ENCODE assay signal across 10 mouse cellular contexts in the genomic region with DNA sequence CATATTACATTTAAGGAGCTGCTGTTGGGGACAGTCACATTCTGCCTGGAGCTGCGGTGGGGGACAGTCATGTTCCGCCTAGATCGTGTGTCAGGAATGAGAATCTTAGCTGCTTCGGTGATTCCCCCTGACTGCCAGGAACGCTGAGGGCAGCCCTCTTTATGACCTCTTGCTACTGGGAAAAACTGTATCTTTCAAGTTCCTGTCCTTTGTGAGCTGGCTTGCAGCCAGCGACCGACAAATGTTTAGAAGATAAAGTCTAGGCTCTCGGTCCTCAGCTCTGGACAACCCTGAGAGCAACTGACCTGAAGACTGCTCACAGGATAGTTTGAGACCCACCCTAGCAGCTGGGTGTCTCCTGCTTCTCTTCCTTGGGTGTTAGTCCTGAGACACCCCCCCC. TPM values are rescaled to one million over a fixed set of nuclear protein-coding genes. Genes with fewer than 3 reads are reported as not detected.
DNase-seq lines count a peak whose midpoint lies in the region; ATAC-seq and TF ChIP-seq lines count a peak whose summit lies in the region.
"Had no signal": no experiment of that assay in that cellular context is flagged by ENCODE, and none has a peak within 500 bp of the region (broad histone marks: within the 10 kb centered on the region; RNA-seq: fewer than 3 reads in every experiment).

No protein-coding gene starts in this region.

- peaks cover 7% of the 10 kb centered on the region; the same call in 1 of the 2 replicates for H3K4me1 ChIP-seq in intestine, embryonic 14.5 days (replicated peaks; ENCODE audit: control insufficient read depth, insufficient read depth, low read length)
- no peaks in the 10 kb centered on the region for H3K4me1 ChIP-seq in intestine, postnatal 0 days (replicated peaks; ENCODE audit: control insufficient read depth, insufficient read depth, low read length)
- peaks cover 4% of the 10 kb centered on the region; the same call in 1 of the 2 replicates for H3K4me1 ChIP-seq in stomach, embryonic 16.5 days (ENCODE audit: control insufficient read depth, insufficient read depth, low read length)
- no peaks in the 10 kb centered on the region for H3K4me1 ChIP-seq in stomach, postnatal 0 days (replicated peaks; ENCODE audit: control insufficient read depth, insufficient read depth)
- H3K4me1 ChIP-seq in liver, embryonic 11.5 days (replicated peaks; ENCODE audit: control insufficient read depth, insufficient read depth, low read length): peaks cover 17% of the 10 kb centered on the region
- H3K4me1 ChIP-seq in cerebellum, adult 2 months (ENCODE audit: control insufficient read depth, insufficient read depth, low read length): no peaks in the 10 kb centered on the region
- H3K4me1 ChIP-seq: hindbrain, embryonic 12.5 days had no signal

- no peak for ATAC-seq in intestine, embryonic 14.5 days (replicated peaks; ENCODE audit: low FRiP score, low TSS enrichment, low read depth)
- no peak for ATAC-seq in intestine, postnatal 0 days
- ATAC-seq in stomach, embryonic 16.5 days (ENCODE audit: insufficient read depth, low FRiP score): no peak
- no peak for ATAC-seq in stomach, postnatal 0 days (ENCODE audit: low FRiP score, low TSS enrichment)
- ATAC-seq in liver, embryonic 11.5 days (replicated peaks; ENCODE audit: low FRiP score): no peak

- WGBS in intestine, embryonic 14.5 days: 10% methylated on average over 8 of the region's 8 CpGs
- WGBS in intestine, postnatal 0 days: 9% methylated on average over 8 of the region's 8 CpGs
- WGBS in stomach, embryonic 16.5 days: 18% methylated on average over 8 of the region's 8 CpGs
- 21% methylated on average over 8 of the region's 8 CpGs for WGBS in stomach, postnatal 0 days
- WGBS in liver, embryonic 11.5 days: 28% methylated on average over 8 of the region's 8 CpGs
- 32% methylated on average over 8 of the region's 8 CpGs for WGBS in cerebellum, adult 2 months

- no peaks in the 10 kb centered on the region for H3K9me3 ChIP-seq in intestine, embryonic 14.5 days (ENCODE audit: control insufficient read depth, low read length)
- no peaks in the 10 kb centered on the region for H3K9me3 ChIP-seq in intestine, postnatal 0 days (ENCODE audit: control insufficient read depth)
- H3K9me3 ChIP-seq in stomach, embryonic 16.5 days (replicated peaks; ENCODE audit: control insufficient read depth, low read length): 0 out of 2 replicates have a peak, but pooled peaks cover 2% of the 10 kb centered on the region
- H3K9me3 ChIP-seq in stomach, postnatal 0 days (ENCODE audit: control insufficient read depth, low read length): no peaks in the 10 kb centered on the region
- H3K9me3 ChIP-seq in liver, embryonic 11.5 days (ENCODE audit: control insufficient read depth, low read length): no peaks in the 10 kb centered on the region

- H3K27me3 ChIP-seq in intestine, embryonic 14.5 days (replicated peaks; ENCODE audit: control insufficient read depth, insufficient read depth, low read length): no peaks in the 10 kb centered on the region
- no peaks in the 10 kb centered on the region for H3K27me3 ChIP-seq in intestine, postnatal 0 days (replicated peaks; ENCODE audit: control insufficient read depth, insufficient read depth, low read length)
- no peaks in the 10 kb centered on the region for H3K27me3 ChIP-seq in stomach, embryonic 16.5 days (ENCODE audit: control insufficient read depth, insufficient read depth, low read length)
- H3K27me3 ChIP-seq in stomach, postnatal 0 days (ENCODE audit: control insufficient read depth, insufficient read depth, low read length): no peaks in the 10 kb centered on the region
- H3K27me3 ChIP-seq in liver, embryonic 11.5 days (replicated peaks; ENCODE audit: control insufficient read depth, insufficient read depth, low read length): no peaks in the 10 kb centered on the region
- H3K27me3 ChIP-seq in cerebellum, adult 2 months (ENCODE audit: control insufficient read depth, insufficient read depth, low read length): no peaks in the 10 kb centered on the region
- H3K27me3 ChIP-seq: hindbrain, embryonic 12.5 days had no signal

- TF ChIP-seq EP300 in stomach, postnatal 0 days (optimal IDR thresholded peaks at IDR 0.05): no peak

- no peak overlapping the region for H3K27ac ChIP-seq in intestine, embryonic 14.5 days (ENCODE audit: low read depth)
- no peak overlapping the region for H3K27ac ChIP-seq in intestine, postnatal 0 days (ENCODE audit: low read depth, low read length)
- H3K27ac ChIP-seq in stomach, embryonic 16.5 days (ENCODE audit: low read length): no peak overlapping the region
- no peak overlapping the region for H3K27ac ChIP-seq in stomach, postnatal 0 days (replicated peaks)
- no peak overlapping the region for H3K27ac ChIP-seq in liver, embryonic 11.5 days (ENCODE audit: low read depth, low read length)
- no peak overlapping the region for H3K27ac ChIP-seq in cerebellum, adult 2 months (ENCODE audit: insufficient read depth, low read length)
- H3K27ac ChIP-seq: forebrain, embryonic 10.5 days; hindbrain, embryonic 12.5 days had no signal

- H3K9ac ChIP-seq in intestine, embryonic 14.5 days (ENCODE audit: low read length): no peak overlapping the region
- no peak overlapping the region for H3K9ac ChIP-seq in intestine, postnatal 0 days (ENCODE audit: low read depth, low read length)
- no peak overlapping the region; the same call in 1 of the 2 replicates for H3K9ac ChIP-seq in stomach, embryonic 16.5 days (ENCODE audit: low read length)
- no peak overlapping the region for H3K9ac ChIP-seq in stomach, postnatal 0 days (ENCODE audit: low read length)
- H3K9ac ChIP-seq in liver, embryonic 11.5 days (ENCODE audit: low read depth, low read length): no peak overlapping the region
- H3K9ac ChIP-seq: hindbrain, embryonic 12.5 days had no signal

- no peaks in the 10 kb centered on the region for H3K36me3 ChIP-seq in intestine, embryonic 14.5 days (ENCODE audit: control insufficient read depth, insufficient read depth, low read length)
- no peaks in the 10 kb centered on the region for H3K36me3 ChIP-seq in intestine, postnatal 0 days (ENCODE audit: control insufficient read depth, insufficient read depth)
- H3K36me3 ChIP-seq in stomach, embryonic 16.5 days (ENCODE audit: control insufficient read depth, insufficient read depth, low read length): no peaks in the 10 kb centered on the region
- H3K36me3 ChIP-seq in stomach, postnatal 0 days (ENCODE audit: control insufficient read depth, insufficient read depth, low read length): no peaks in the 10 kb centered on the region
- no peaks in the 10 kb centered on the region for H3K36me3 ChIP-seq in liver, embryonic 11.5 days (ENCODE audit: control insufficient read depth, insufficient read depth, low read length)
- H3K36me3 ChIP-seq: forebrain, embryonic 10.5 days; hindbrain, embryonic 12.5 days had no signal

- no peak for TF ChIP-seq CTCF in intestine, postnatal 0 days (IDR thresholded peaks at IDR 0.05; ENCODE audit: low read depth)
- no peak for TF ChIP-seq CTCF in stomach, postnatal 0 days (IDR thresholded peaks at IDR 0.05; ENCODE audit: low read depth)
- TF ChIP-seq CTCF in cerebellum, adult 2 months (IDR thresholded peaks at IDR 0.05; ENCODE audit: borderline replicate concordance, insufficient read depth, low read depth, low read length): no peak

- no peak for DNase-seq in intestine, embryonic 14.5 days (ENCODE audit: low spot score)
- no peak for DNase-seq in stomach, postnatal 0 days (ENCODE audit: low spot score)
- no peak for DNase-seq in liver, embryonic 11.5 days (ENCODE audit: low spot score)
- DNase-seq in cerebellum, adult 8-10 months: no peak
- no peak for DNase-seq in cerebellum, adult 2 months
- DNase-seq: thymus, postnatal 36 days had no signal

- no peak for TF ChIP-seq POLR2A in cerebellum, adult 2 months (IDR thresholded peaks at IDR 0.05; ENCODE audit: borderline replicate concordance, insufficient read depth, low read length)

- no peak overlapping the region for H3K4me3 ChIP-seq in intestine, embryonic 14.5 days (ENCODE audit: low read depth, low read length)
- H3K4me3 ChIP-seq in intestine, postnatal 0 days (ENCODE audit: low read depth, low read length): no peak overlapping the region
- H3K4me3 ChIP-seq in stomach, embryonic 16.5 days (replicated peaks; ENCODE audit: low read length): no peak overlapping the region
- no peak overlapping the region for H3K4me3 ChIP-seq in stomach, postnatal 0 days (ENCODE audit: low read depth, low read length)
- H3K4me3 ChIP-seq in liver, embryonic 11.5 days (ENCODE audit: low read depth, low read length): no peak overlapping the region
- no peak overlapping the region for H3K4me3 ChIP-seq in cerebellum, adult 2 months (replicated peaks; ENCODE audit: insufficient read depth, low read depth, low read length)
- H3K4me3 ChIP-seq: forebrain, embryonic 10.5 days; hindbrain, embryonic 12.5 days had no signal

- peak overlapping the region; percentile 28 for H3K4me2 ChIP-seq in intestine, embryonic 14.5 days (ENCODE audit: low read length)
- no peak overlapping the region for H3K4me2 ChIP-seq in intestine, postnatal 0 days (replicated peaks; ENCODE audit: low read depth)
- H3K4me2 ChIP-seq in stomach, embryonic 16.5 days (ENCODE audit: low read depth, low read length): 0 out of 2 replicates have a peak overlapping the region, but pooled peaks have one; percentile 13
- no peak overlapping the region for H3K4me2 ChIP-seq in stomach, postnatal 0 days (replicated peaks; ENCODE audit: low read depth)
- peak overlapping the region; percentile 20; the same call in 1 of the 2 replicates for H3K4me2 ChIP-seq in liver, embryonic 11.5 days
- H3K4me2 ChIP-seq: hindbrain, embryonic 12.5 days had no signal

RNA-seq across cellular contexts. Expression of a gene that starts 5.6 kb away (rescaled TPM):
- polyA plus RNA-seq in intestine, embryonic 14.5 days (2014; fragmentation: Nextera tagmentation; extraction: Ambion mirVana): not detected in 2 replicates
- not detected in 2 replicates for polyA plus RNA-seq in intestine, postnatal 0 days (2015; fragmentation: Nextera tagmentation; extraction: Ambion mirVana)
- not detected in 2 replicates for polyA plus RNA-seq in stomach, embryonic 16.5 days (2015; fragmentation: Nextera tagmentation; extraction: Ambion mirVana)
- polyA plus RNA-seq in stomach, postnatal 0 days (2015; fragmentation: Nextera tagmentation; extraction: Ambion mirVana): not detected in 2 replicates
- polyA plus RNA-seq in liver, embryonic 11.5 days (2014; fragmentation: Nextera tagmentation; extraction: Ambion mirVana): not detected in 2 replicates
- not detected in 2 replicates for polyA plus RNA-seq in cerebellum, adult 2 months (2012; rRNA removed)
- polyA plus RNA-seq: forebrain, embryonic 10.5 days; hindbrain, embryonic 12.5 days had no signal

RNA-seq across cellular contexts. Expression of a gene that starts 37.3 kb away (rescaled TPM):
- not detected in 2 replicates for polyA plus RNA-seq in intestine, embryonic 14.5 days (2014; fragmentation: Nextera tagmentation; extraction: Ambion mirVana)
- not detected in 2 replicates for polyA plus RNA-seq in intestine, postnatal 0 days (2015; fragmentation: Nextera tagmentation; extraction: Ambion mirVana)
- not detected in 2 replicates for polyA plus RNA-seq in stomach, embryonic 16.5 days (2015; fragmentation: Nextera tagmentation; extraction: Ambion mirVana)
- not detected in 2 replicates for polyA plus RNA-seq in stomach, postnatal 0 days (2015; fragmentation: Nextera tagmentation; extraction: Ambion mirVana)
- polyA plus RNA-seq in liver, embryonic 11.5 days (2014; fragmentation: Nextera tagmentation; extraction: Ambion mirVana): not detected in 2 replicates
- not detected in 2 replicates for polyA plus RNA-seq in cerebellum, adult 2 months (2012; rRNA removed)
- polyA plus RNA-seq: forebrain, embryonic 10.5 days; hindbrain, embryonic 12.5 days had no signal

Comparison
In these comparisons a context has a peak if more than half of its experiments do, and no peak if none do; other contexts are left out.
1. H3K4me2 ChIP-seq: peak in intestine, embryonic 14.5 days (single experiment), stomach, embryonic 16.5 days (single experiment) and liver, embryonic 11.5 days (single experiment); none in intestine, postnatal 0 days (single experiment) and stomach, postnatal 0 days (single experiment).